Mouse (Mus musculus) CH12.LX (cell line): ENCODE results near the gene Pnmal1.

Experiments used
- CHD2 ChIP-seq: IDR thresholded peaks from 2 replicates; pipeline ENCODE4 v1.6.1; 2011; ENCODE audit warnings: low read length, improper control_type of control experiment
- CTCF ChIP-seq, 2 experiments: IDR thresholded peaks in 1 of 2; conservative IDR thresholded peaks in 1 of 2; 2 replicates each; pipeline ENCODE4 v1.5.1; 2011 to 2012; ENCODE audit warnings: low read depth in 2 of 2, low read length in 2 of 2, improper control_type of control experiment in 1 of 2, inconsistent platforms in 1 of 2, mild to moderate bottlenecking in 1 of 2, moderate library complexity in 1 of 2
- E2F4 ChIP-seq: IDR thresholded peaks from 2 replicates; pipeline ENCODE4 v1.6.1; 2011; ENCODE audit warnings: low read depth, low read length, improper control_type of control experiment; ENCODE audit not compliant: insufficient replicate concordance
- ETS1 ChIP-seq: conservative IDR thresholded peaks from 2 replicates; pipeline ENCODE4 v1.6.1; 2012; ENCODE audit warnings: low read depth, mild to moderate bottlenecking, inconsistent platforms, low read length, improper control_type of control experiment, moderate library complexity
- JUN ChIP-seq: IDR thresholded peaks from 2 replicates; pipeline ENCODE4 v1.6.1; 2011; ENCODE audit warnings: low read depth, mild to moderate bottlenecking, low read length, improper control_type of control experiment, moderate library complexity; ENCODE audit not compliant: insufficient read depth
- MAX ChIP-seq: IDR thresholded peaks from 2 replicates; pipeline ENCODE4 v1.6.1; 2011; ENCODE audit warnings: low read length, improper control_type of control experiment
- NRF1 ChIP-seq: IDR thresholded peaks from 2 replicates; pipeline ENCODE4 v1.6.1; 2014; ENCODE audit warnings: low read depth, mild to moderate bottlenecking, inconsistent platforms, low read length, improper control_type of control experiment, moderate library complexity
- POLR2A ChIP-seq: IDR thresholded peaks from 2 replicates; pipeline ENCODE4 v1.6.1; 2011; ENCODE audit warnings: low read depth, mild to moderate bottlenecking, improper control_type of control experiment, low read length
- RAD21 ChIP-seq: IDR thresholded peaks from 2 replicates; pipeline ENCODE4 v1.6.1; 2011; ENCODE audit warnings: low read depth, mild to moderate bottlenecking, low read length, improper control_type of control experiment, moderate library complexity
- SMC3 ChIP-seq: IDR thresholded peaks from 2 replicates; pipeline ENCODE4 v1.6.1; 2011; ENCODE audit warnings: low read depth, low read length, improper control_type of control experiment
- TBP ChIP-seq: conservative IDR thresholded peaks from 2 replicates; pipeline ENCODE4 v1.6.1; 2011; ENCODE audit warnings: low read depth, low read length, improper control_type of control experiment
- USF2 ChIP-seq: conservative IDR thresholded peaks from 2 replicates; pipeline ENCODE4 v1.6.1; 2011; ENCODE audit warnings: low read depth, low read length, improper control_type of control experiment
- ZMIZ1 ChIP-seq: IDR thresholded peaks from 2 replicates; pipeline ENCODE4 v1.6.1; 2012; ENCODE audit warnings: low read depth, mild to moderate bottlenecking, inconsistent platforms, low read length, improper control_type of control experiment

GRCm38 (mm10) chr7:16961678-16962077 lies 2.2 kb downstream of the Pnmal1 start:
- no peak for TF ChIP-seq POLR2A
- TF ChIP-seq TBP: no peak
- no peak for TF ChIP-seq ETS1
- TF ChIP-seq NRF1: no peak
- TF ChIP-seq CTCF (conservative IDR thresholded peaks at IDR 0.05 in 1 of 2, IDR thresholded peaks at IDR 0.05 in 1 of 2; ENCODE audit: low read depth in 2 of 2, low read length in 2 of 2): no peak
- TF ChIP-seq E2F4: no peak
- TF ChIP-seq ZMIZ1: no peak
- TF ChIP-seq SMC3: no peak
- TF ChIP-seq RAD21: no peak
- TF ChIP-seq JUN: no peak
- TF ChIP-seq CHD2: no peak
- TF ChIP-seq USF2: no peak
- no peak for TF ChIP-seq MAX
